Mouse (Mus musculus) CH12.LX (cell line): ENCODE results near the gene Nup133.

ENCODE experiments used
- CTCF ChIP-seq, 2 experiments: IDR thresholded peaks in 1 of 2; conservative IDR thresholded peaks in 1 of 2; 2 replicates each; pipeline ENCODE4 v1.5.1; 2011 to 2012; ENCODE audit warnings: low read depth in 2 of 2, low read length in 2 of 2, improper control_type of control experiment in 1 of 2, inconsistent platforms in 1 of 2, mild to moderate bottlenecking in 1 of 2, moderate library complexity in 1 of 2
- IRF4 ChIP-seq: IDR thresholded peaks from 2 replicates; pipeline ENCODE4 v1.6.1; 2014; ENCODE audit warnings: low read depth, mild to moderate bottlenecking, inconsistent platforms, low read length, improper control_type of control experiment
- KAT2A ChIP-seq: IDR thresholded peaks from 2 replicates; pipeline ENCODE4 v1.6.1; 2012; ENCODE audit warnings: low read length, improper control_type of control experiment, inconsistent platforms; ENCODE audit not compliant: insufficient replicate concordance
- MAFK ChIP-seq: IDR thresholded peaks from 2 replicates; pipeline ENCODE4 v1.6.1; 2011; ENCODE audit warnings: low read length, improper control_type of control experiment; ENCODE audit not compliant: insufficient replicate concordance
- POLR2A ChIP-seq: IDR thresholded peaks from 2 replicates; pipeline ENCODE4 v1.6.1; 2011; ENCODE audit warnings: low read depth, mild to moderate bottlenecking, improper control_type of control experiment, low read length

DNA sequence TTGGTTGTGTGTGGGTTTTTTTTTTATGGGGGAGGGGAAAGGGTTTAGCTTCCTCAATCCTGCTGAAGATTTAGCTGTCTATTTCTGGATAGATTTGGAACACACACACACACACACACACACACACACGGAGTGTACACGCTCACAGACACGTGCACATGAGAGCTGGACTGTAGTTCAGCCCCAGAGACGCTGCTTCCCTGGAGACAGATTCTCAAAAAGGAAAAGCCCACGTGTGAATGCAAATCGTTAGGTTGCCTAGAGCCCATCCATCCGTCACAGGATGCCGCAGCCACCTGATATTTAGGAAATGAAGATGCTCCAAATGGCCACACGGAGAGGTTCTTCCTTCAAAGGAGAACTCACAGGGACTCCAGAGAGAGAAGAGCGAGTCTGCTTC is 68.8 kb downstream of the Nup133 start:
- TF ChIP-seq CTCF (conservative IDR thresholded peaks at IDR 0.05 in 1 of 2, IDR thresholded peaks at IDR 0.05 in 1 of 2; ENCODE audit: low read depth in 2 of 2, low read length in 2 of 2): no peak
- TF ChIP-seq POLR2A: no peak
- no peak for TF ChIP-seq MAFK
- TF ChIP-seq IRF4: no peak
- no peak for TF ChIP-seq KAT2A
